Comparison of ENCODE assay signal across 27 mouse cellular contexts in the genomic region with DNA sequence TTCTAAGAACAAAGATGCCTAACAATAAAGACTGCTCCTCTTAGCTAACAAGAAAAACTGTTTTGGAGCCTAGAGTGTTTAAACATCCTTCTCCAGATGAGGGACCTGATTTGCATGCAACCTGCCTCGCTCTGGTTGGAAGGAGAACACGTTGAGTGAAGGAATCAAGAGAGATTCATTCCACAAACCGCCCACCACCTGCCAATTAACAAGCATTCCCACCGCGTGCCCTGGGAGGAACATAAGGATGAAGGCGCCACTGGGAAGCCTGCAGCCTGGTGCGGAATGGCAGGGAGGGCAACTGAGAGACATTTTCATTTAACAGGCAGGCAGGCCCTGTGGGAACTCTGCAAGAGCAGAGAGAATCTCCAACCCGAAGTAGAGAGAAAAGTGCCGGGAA.
DNase-seq lines count a peak whose midpoint lies in the region; ATAC-seq and TF ChIP-seq lines count a peak whose summit lies in the region.
"Had no signal": no experiment of that assay in that cellular context is flagged by ENCODE, and none has a peak within 500 bp of the region (broad histone marks: within the 10 kb centered on the region; RNA-seq: fewer than 3 reads in every experiment).

No protein-coding gene starts in this region.

- WGBS in midbrain, embryonic 11.5 days = 83% methylated on average over 9 of the region's 9 CpGs
- 74% methylated on average over 9 of the region's 9 CpGs for WGBS in midbrain, embryonic 16.5 days

- H3K36me3 ChIP-seq in midbrain, embryonic 11.5 days (ENCODE audit: control insufficient read depth, insufficient read depth, low read length) = no peaks in the 10 kb centered on the region
- H3K36me3 ChIP-seq in midbrain, embryonic 16.5 days (ENCODE audit: control insufficient read depth, insufficient read depth, low read length) = no peaks in the 10 kb centered on the region
- H3K36me3 ChIP-seq: forebrain, embryonic 12.5 days; midbrain, embryonic 15.5 days; neural tube, embryonic 12.5 days; stomach, embryonic 15.5 days had no signal

- ATAC-seq in midbrain, embryonic 11.5 days (ENCODE audit: low FRiP score) = no peak
- ATAC-seq in midbrain, embryonic 16.5 days = no peak
- ATAC-seq: CD4-positive, CD25-positive, alpha-beta regulatory T cell, adult 4 months; intestine, postnatal 0 days; midbrain, embryonic 15.5 days had no signal

- H3K4me2 ChIP-seq in midbrain, embryonic 11.5 days = no peak overlapping the region
- no peak overlapping the region for H3K4me2 ChIP-seq in midbrain, embryonic 16.5 days (ENCODE audit: low read length)
- H3K4me2 ChIP-seq: forebrain, embryonic 12.5 days; midbrain, embryonic 15.5 days; neural tube, embryonic 12.5 days; stomach, embryonic 15.5 days had no signal

- no peaks in the 10 kb centered on the region for H3K4me1 ChIP-seq in midbrain, embryonic 11.5 days (ENCODE audit: control insufficient read depth, insufficient read depth, low read length)
- H3K4me1 ChIP-seq in midbrain, embryonic 16.5 days (ENCODE audit: control insufficient read depth, insufficient read depth, low read length) = no peaks in the 10 kb centered on the region
- H3K4me1 ChIP-seq: forebrain, embryonic 12.5 days; midbrain, embryonic 15.5 days; neural tube, embryonic 12.5 days; stomach, embryonic 15.5 days had no signal

- H3K27me3 ChIP-seq in midbrain, embryonic 11.5 days (ENCODE audit: control insufficient read depth, insufficient read depth, low read length) = no peaks in the 10 kb centered on the region
- H3K27me3 ChIP-seq in midbrain, embryonic 16.5 days (ENCODE audit: control insufficient read depth, insufficient read depth, low read depth, low read length) = no peaks in the 10 kb centered on the region
- H3K27me3 ChIP-seq: forebrain, embryonic 12.5 days; midbrain, embryonic 15.5 days; neural tube, embryonic 12.5 days; stomach, embryonic 15.5 days had no signal

- peak; percentile 70 for DNase-seq in heart, adult 11 months
- no peak for DNase-seq in heart, postnatal 10 days
- DNase-seq in layer of hippocampus, postnatal 14 days (ENCODE audit: low spot score in 2 of 2) = peak; percentile 12 to 13
- no peak for DNase-seq in layer of hippocampus, postnatal 25 days (ENCODE audit: extremely low spot score in 1 of 2, low spot score in 1 of 2)
- peak; percentile 41 for DNase-seq in midbrain, embryonic 11.5 days (ENCODE audit: low spot score, missing footprints)
- peak; percentile 53 for DNase-seq in brain, embryonic 14.5 days (ENCODE audit: low read depth)
- no peak for DNase-seq in gastrocnemius, adult 18-20 months (ENCODE audit: low spot score)
- DNase-seq: adrenal gland, postnatal 14 days; cerebellum, adult 2 months; cerebellum, postnatal 14 days; gastrocnemius, postnatal 10 days; kidney, adult 9 months; kidney, postnatal 10 days; liver; lung, adult 2 months; lung, postnatal 10 days had no signal

- no peak overlapping the region for H3K27ac ChIP-seq in midbrain, embryonic 11.5 days (ENCODE audit: low read depth, low read length)
- no peak overlapping the region for H3K27ac ChIP-seq in midbrain, embryonic 16.5 days (ENCODE audit: low read length)
- H3K27ac ChIP-seq: forebrain, embryonic 12.5 days; liver, embryonic 14.5 days; macrophage; midbrain, embryonic 15.5 days; neural tube, embryonic 12.5 days; stomach, embryonic 15.5 days had no signal

- intact Hi-C loops in heart, postnatal 10 days (cut with DNase I) = no loop called here

- H3K4me3 ChIP-seq in midbrain, embryonic 11.5 days (ENCODE audit: low read depth, low read length) = no peak overlapping the region
- H3K4me3 ChIP-seq in midbrain, embryonic 16.5 days (ENCODE audit: low read depth, low read length) = no peak overlapping the region
- H3K4me3 ChIP-seq: erythroblast, embryonic 14.5 days; forebrain, embryonic 12.5 days; midbrain, embryonic 15.5 days; myocyte; neural tube, embryonic 12.5 days; stomach, embryonic 15.5 days had no signal

- no peak for TF ChIP-seq CTCF in brain, embryonic 14.5 days (IDR thresholded peaks at IDR 0.05; ENCODE audit: borderline replicate concordance, extremely low read depth, insufficient read depth, insufficient read length)

- no peaks in the 10 kb centered on the region for H3K9me3 ChIP-seq in midbrain, embryonic 11.5 days (ENCODE audit: control insufficient read depth, low read length)
- H3K9me3 ChIP-seq in midbrain, embryonic 16.5 days (replicated peaks; ENCODE audit: control insufficient read depth, low read length, poor library complexity, severe bottlenecking) = no peaks in the 10 kb centered on the region
- H3K9me3 ChIP-seq: forebrain, embryonic 12.5 days; midbrain, embryonic 15.5 days; neural tube, embryonic 12.5 days; stomach, embryonic 15.5 days had no signal

- no peak overlapping the region for H3K9ac ChIP-seq in midbrain, embryonic 11.5 days (ENCODE audit: low read length)
- H3K9ac ChIP-seq in midbrain, embryonic 16.5 days (ENCODE audit: low read depth, low read length) = no peak overlapping the region
- H3K9ac ChIP-seq: forebrain, embryonic 12.5 days; liver, embryonic 14.5 days; midbrain, embryonic 15.5 days; neural tube, embryonic 12.5 days; stomach, embryonic 15.5 days had no signal

- TF ChIP-seq POLR2A in brain, embryonic 14.5 days (IDR thresholded peaks at IDR 0.05; ENCODE audit: borderline replicate concordance, extremely low read depth, insufficient read depth, insufficient read length, poor library complexity, severe bottlenecking) = no peak

Comparison
In these comparisons a context has a peak if more than half of its experiments do, and no peak if none do; other contexts are left out.
1. DNase-seq: peak in heart, adult 11 months (single experiment), layer of hippocampus, postnatal 14 days (2 of 2), midbrain, embryonic 11.5 days (single experiment) and brain, embryonic 14.5 days (single experiment); none in heart, postnatal 10 days (0 of 2), layer of hippocampus, postnatal 25 days (0 of 2) and gastrocnemius, adult 18-20 months (single experiment).